17 mouse cellular contexts compared by ENCODE assay signal in genomic region chr12:54644947-54645346, GRCm38 (mm10). TPM values are rescaled to one million over a fixed set of nuclear protein-coding genes. Genes with fewer than 3 reads are reported as not detected.
DNase-seq lines count a peak whose midpoint lies in the region; ATAC-seq and TF ChIP-seq lines count a peak whose summit lies in the region.
"Had no signal": no experiment of that assay in that cellular context is flagged by ENCODE, and none has a peak within 500 bp of the region (broad histone marks: within the 10 kb centered on the region; RNA-seq: fewer than 3 reads in every experiment).

No protein-coding gene starts in this region.

- no peak overlapping the region for H3K4me2 ChIP-seq in liver, embryonic 11.5 days
- H3K4me2 ChIP-seq: forebrain, embryonic 13.5 days; heart, embryonic 13.5 days; limb, embryonic 12.5 days; midbrain, embryonic 11.5 days had no signal

- TF ChIP-seq CTCF in bone marrow, adult 2 months (IDR thresholded peaks at IDR 0.05; ENCODE audit: control insufficient read depth, insufficient read depth, low read length): peak; percentile 48; the same call in 1 of the 2 replicates

- H3K4me3 ChIP-seq in liver, embryonic 11.5 days (ENCODE audit: low read depth, low read length): no peak overlapping the region
- no peak overlapping the region for H3K4me3 ChIP-seq in bone marrow, adult 2 months (replicated peaks; ENCODE audit: control insufficient read depth, low read depth, low read length)
- H3K4me3 ChIP-seq: forebrain, embryonic 13.5 days; heart, embryonic 13.5 days; limb, embryonic 12.5 days had no signal

- H3K4me1 ChIP-seq in liver, embryonic 11.5 days (replicated peaks; ENCODE audit: control insufficient read depth, insufficient read depth, low read length): no peaks in the 10 kb centered on the region
- H3K4me1 ChIP-seq in bone marrow, adult 2 months (ENCODE audit: control insufficient read depth, insufficient read depth, low read length): no peaks in the 10 kb centered on the region
- H3K4me1 ChIP-seq: forebrain, embryonic 13.5 days; limb, embryonic 12.5 days had no signal

- no peak overlapping the region for H3K9ac ChIP-seq in liver, embryonic 11.5 days (ENCODE audit: low read depth, low read length)
- H3K9ac ChIP-seq: forebrain, embryonic 13.5 days; heart, embryonic 13.5 days; limb, embryonic 12.5 days had no signal

- H3K27ac ChIP-seq in liver, embryonic 11.5 days (ENCODE audit: low read depth, low read length): no peak overlapping the region
- H3K27ac ChIP-seq in bone marrow, adult 2 months (ENCODE audit: control insufficient read depth, insufficient read depth, low read depth, low read length, poor library complexity): no peak overlapping the region
- H3K27ac ChIP-seq: forebrain, embryonic 13.5 days; heart, embryonic 13.5 days; limb, embryonic 12.5 days had no signal

- DNase-seq in CD4-positive, CD25-positive, alpha-beta regulatory T cell, adult 2 months (ENCODE audit: low read depth, low spot score): peak; percentile 56
- peak; percentile 29 for DNase-seq in liver
- no peak for DNase-seq in liver, embryonic 11.5 days (ENCODE audit: low spot score)
- peak; percentile 9 for DNase-seq in CD4-positive helper T cell, adult 2 months (ENCODE audit: low read depth, low spot score)
- no peak for DNase-seq in urinary bladder, postnatal 14 days (ENCODE audit: low spot score)
- no peak for DNase-seq in cerebellum, adult 11 months
- DNase-seq: kidney, adult 11 months; kidney, postnatal 36 days; layer of hippocampus, postnatal 36 days; lung, postnatal 10 days; right cerebral cortex, postnatal 4 days had no signal

- H3K27me3 ChIP-seq in liver, embryonic 11.5 days (replicated peaks; ENCODE audit: control insufficient read depth, insufficient read depth, low read length): no peaks in the 10 kb centered on the region
- H3K27me3 ChIP-seq: forebrain, embryonic 13.5 days; heart, embryonic 13.5 days; limb, embryonic 12.5 days had no signal

- TF ChIP-seq POLR2A in bone marrow, adult 2 months (IDR thresholded peaks at IDR 0.05; ENCODE audit: borderline replicate concordance, control insufficient read depth, low read depth, low read length): no peak

- H3K9me3 ChIP-seq in liver, embryonic 11.5 days (ENCODE audit: control insufficient read depth, low read length): no peaks in the 10 kb centered on the region
- H3K9me3 ChIP-seq: forebrain, embryonic 13.5 days; heart, embryonic 13.5 days; limb, embryonic 12.5 days had no signal

- 68% methylated on average over 2 of the region's 2 CpGs for WGBS in liver, embryonic 11.5 days
- 79% methylated on average over 2 of the region's 2 CpGs for WGBS in bone marrow, adult 2 months

- ATAC-seq in CD4-positive, CD25-positive, alpha-beta regulatory T cell, adult 4 months: no peak
- ATAC-seq in liver, embryonic 11.5 days (replicated peaks; ENCODE audit: low FRiP score): no peak
- ATAC-seq: forebrain, embryonic 13.5 days had no signal

- H3K36me3 ChIP-seq in liver, embryonic 11.5 days (ENCODE audit: control insufficient read depth, insufficient read depth, low read length): 0 out of 2 replicates have a peak, but pooled peaks cover 3% of the 10 kb centered on the region

RNA-seq across cellular contexts. Expression of gene Sptssa, which starts 11.4 kb away (rescaled TPM):
- polyA plus RNA-seq in CD4-positive, CD25-positive, alpha-beta regulatory T cell, adult 4 months (2017; shearing (Covaris generic)): 100 to 1,000 TPM; 177 to 227 TPM
- 95.8 and 99.8 TPM in 2 replicates for polyA plus RNA-seq in liver, embryonic 11.5 days (2014; fragmentation: Nextera tagmentation; extraction: Ambion mirVana)
- polyA plus RNA-seq in bone marrow, adult 2 months (2011; ENCODE audit: insufficient read depth, insufficient read length, low replicate concordance, missing spikeins): 14.8 and 28.0 TPM in 2 replicates

RNA-seq across cellular contexts. Expression of gene Eapp, which starts 50.8 kb away (rescaled TPM):
- polyA plus RNA-seq in CD4-positive, CD25-positive, alpha-beta regulatory T cell, adult 4 months (2017; shearing (Covaris generic)): 100 to 1,000 TPM; 115 to 149 TPM
- polyA plus RNA-seq in liver, embryonic 11.5 days (2014; fragmentation: Nextera tagmentation; extraction: Ambion mirVana): 59.9 and 68.4 TPM in 2 replicates
- 25.2 and 50.9 TPM in 2 replicates for polyA plus RNA-seq in bone marrow, adult 2 months (2011; ENCODE audit: insufficient read depth, insufficient read length, low replicate concordance, missing spikeins)

Comparison
In these comparisons a context has a peak if more than half of its experiments do, and no peak if none do; other contexts are left out.
1. DNase-seq: peak in CD4-positive, CD25-positive, alpha-beta regulatory T cell, adult 2 months (single experiment), liver (single experiment) and CD4-positive helper T cell, adult 2 months (single experiment); none in liver, embryonic 11.5 days (single experiment), urinary bladder, postnatal 14 days (single experiment) and cerebellum, adult 11 months (single experiment).